Mouse (Mus musculus) gastrocnemius, adult 2 months (tissue): ENCODE measurements around the gene Ergic1. TPM values are rescaled to one million over a fixed set of nuclear protein-coding genes. Genes with fewer than 3 reads are reported as not detected.

Experiments used
- DNase-seq: peaks from one replicate; pipeline ENCODE4 v3.0.0; 2022
- H3K27ac ChIP-seq: fragments of 200-600 bp; 2 replicates; pipeline ENCODE4 v1.8.1; 2022; ENCODE audit warnings: mild to moderate bottlenecking
- H3K4me3 ChIP-seq: fragments of 200-600 bp; 2 replicates; pipeline ENCODE4 v1.8.1; 2022; ENCODE audit warnings: mild to moderate bottlenecking, moderate library complexity
- CTCF ChIP-seq: fragments of 200-600 bp; IDR thresholded peaks from 2 replicates; pipeline ENCODE4 v1.8.1; 2022; ENCODE audit warnings: antibody characterized with exemption, mild to moderate bottlenecking, moderate library complexity
- intact Hi-C: fragments of 180-260 bp; cut with DNase I; formaldehyde crosslinking; loops from one replicate; pipeline ENCODE4 v1.15.1; 2025
- total RNA-seq, 2 experiments: library from RNA; stranded (reverse); gene quantifications; 2 replicates each; pipeline ENCODE4 v1.2.3; 2021

The Ergic1 gene
- total RNA-seq, 2 experiments from 2014 or later: 40.3 to 60.3 TPM

GRCm38 (mm10) chr17:26596856-26597481 lies 35.7 kb downstream of the Ergic1 start:
- intact Hi-C loops: loop anchor here (2.0 to 5.0 kb wide), 2 partner anchors 28 to 40 kb away; no protein-coding TSS in a partner anchor

GRCm38 (mm10) chr17:26598845-26599244 lies 37.6 kb downstream of the Ergic1 start:
- intact Hi-C loops: loop anchor here (5.0 kb wide), 1 partner anchor 38 kb away; no protein-coding TSS in a partner anchor
- TF ChIP-seq CTCF: no peak
- Histone ChIP-seq H3K27ac (peak overlapping the region; percentile 91; the same call in 1 of the 2 replicates), H3K4me3 (no peak overlapping the region)
- no peak for DNase-seq

More at GRCm38 (mm10) chr17:26596856-26597481, 35.7 kb downstream of the Ergic1 start:
- peak; percentile 51 for DNase-seq
- Histone ChIP-seq H3K4me3 (peak overlapping the region; percentile 44; the same call in 1 of the 2 replicates), H3K27ac (peak overlapping the region; percentile 91)
- peak; percentile 31; the same call in 1 of the 2 replicates for TF ChIP-seq CTCF

GRCm38 (mm10) chr17:26600913-26601447 lies 39.7 kb downstream of the Ergic1 start:
- intact Hi-C loops: no loop called here
- TF ChIP-seq CTCF: no peak
- no peak overlapping the region for H3K4me3 ChIP-seq
- peak overlapping the region; percentile 80 for H3K27ac ChIP-seq
- DNase-seq: peak; percentile 15

GRCm38 (mm10) chr17:26601514-26601913 lies 40.2 kb downstream of the Ergic1 start:
- DNase-seq: no peak
- intact Hi-C loops: no loop called here
- no peak overlapping the region for H3K4me3 ChIP-seq
- no peak for TF ChIP-seq CTCF
- H3K27ac ChIP-seq: peak overlapping the region; percentile 80

- H3K27ac ChIP-seq: peak overlapping the region; percentile 80
- peak; percentile 15 for DNase-seq
- intact Hi-C loops: no loop called here
- H3K4me3 ChIP-seq: no peak overlapping the region
- TF ChIP-seq CTCF: no peak
Observed at GRCm38 (mm10) chr17:26601926-26602325, 40.6 kb downstream of the Ergic1 start.

GRCm38 (mm10) chr17:26602371-26602885 lies 41.1 kb downstream of the Ergic1 start:
- no peak for TF ChIP-seq CTCF
- H3K4me3 ChIP-seq: no peak overlapping the region
- intact Hi-C loops: no loop called here
- H3K27ac ChIP-seq: peak overlapping the region; percentile 80
- peak; percentile 72 for DNase-seq

GRCm38 (mm10) chr17:26603311-26603710 lies 42.0 kb downstream of the Ergic1 start:
- no peak for TF ChIP-seq CTCF
- Histone ChIP-seq H3K4me3 (no peak overlapping the region), H3K27ac (peak overlapping the region; percentile 80)
- no peak for DNase-seq
- intact Hi-C loops: no loop called here

- intact Hi-C loops: no loop called here
- H3K27ac ChIP-seq: peak overlapping the region; percentile 86
- H3K4me3 ChIP-seq: no peak overlapping the region
- no peak for DNase-seq
- no peak for TF ChIP-seq CTCF
Observed at GRCm38 (mm10) chr17:26605636-26606035, 44.3 kb downstream of the Ergic1 start.

- no peak for TF ChIP-seq CTCF
- H3K27ac ChIP-seq: peak overlapping the region; percentile 86
- intact Hi-C loops: no loop called here
- peak; percentile 64 for DNase-seq
- no peak overlapping the region for H3K4me3 ChIP-seq
Observed at GRCm38 (mm10) chr17:26606516-26606915, 45.2 kb downstream of the Ergic1 start.

- peak overlapping the region; percentile 86 for H3K27ac ChIP-seq
- H3K4me3 ChIP-seq: no peak overlapping the region
- no peak for TF ChIP-seq CTCF
- intact Hi-C loops: no loop called here
- DNase-seq: no peak
Observed at GRCm38 (mm10) chr17:26608348-26608747, 47.1 kb downstream of the Ergic1 start.

- H3K27ac ChIP-seq: peak overlapping the region; percentile 86
- TF ChIP-seq CTCF: no peak
- DNase-seq: no peak
- intact Hi-C loops: no loop called here
- H3K4me3 ChIP-seq: no peak overlapping the region
Observed at GRCm38 (mm10) chr17:26608877-26609276, 47.6 kb downstream of the Ergic1 start.

GRCm38 (mm10) chr17:26609820-26610219 lies 48.5 kb downstream of the Ergic1 start:
- Histone ChIP-seq H3K27ac (peak overlapping the region; percentile 86), H3K4me3 (no peak overlapping the region)
- intact Hi-C loops: no loop called here
- no peak for DNase-seq
- no peak for TF ChIP-seq CTCF

- DNase-seq: peak; percentile 52
- no peak for TF ChIP-seq CTCF
- H3K4me3 ChIP-seq: no peak overlapping the region
- intact Hi-C loops: no loop called here
- H3K27ac ChIP-seq: peak overlapping the region; percentile 86
Observed at GRCm38 (mm10) chr17:26611328-26611727, 50.0 kb downstream of the Ergic1 start.
